Comparison of ENCODE assay signal across 16 mouse cellular contexts in genomic region chr11:62478931-62479330, GRCm38 (mm10). TPM values are rescaled to one million over a fixed set of nuclear protein-coding genes. Genes with fewer than 3 reads are reported as not detected.
DNase-seq lines count a peak whose midpoint lies in the region; ATAC-seq and TF ChIP-seq lines count a peak whose summit lies in the region.
"Had no signal": no experiment of that assay in that cellular context is flagged by ENCODE, and none has a peak within 500 bp of the region (broad histone marks: within the 10 kb centered on the region; RNA-seq: fewer than 3 reads in every experiment).

No protein-coding gene starts in this region.

- 70% methylated on average over 6 of the region's 6 CpGs for WGBS in intestine, postnatal 0 days
- 79% methylated on average over 6 of the region's 6 CpGs for WGBS in intestine, embryonic 16.5 days
- WGBS in neural tube, embryonic 13.5 days, result 78% methylated on average over 6 of the region's 6 CpGs

- H3K9me3 ChIP-seq in intestine, postnatal 0 days (ENCODE audit: control insufficient read depth), result no peaks in the 10 kb centered on the region
- H3K9me3 ChIP-seq in intestine, embryonic 16.5 days (ENCODE audit: control insufficient read depth, low read length), result no peaks in the 10 kb centered on the region
- H3K9me3 ChIP-seq in neural tube, embryonic 13.5 days, result no peaks in the 10 kb centered on the region
- H3K9me3 ChIP-seq: embryonic facial prominence, embryonic 15.5 days; forebrain, embryonic 12.5 days; intestine, embryonic 15.5 days; limb, embryonic 10.5 days; liver, embryonic 15.5 days had no signal

- H3K27me3 ChIP-seq in intestine, postnatal 0 days (replicated peaks; ENCODE audit: control insufficient read depth, insufficient read depth, low read length), result no peaks in the 10 kb centered on the region
- H3K27me3 ChIP-seq in intestine, embryonic 16.5 days (replicated peaks; ENCODE audit: control insufficient read depth, insufficient read depth, low read length), result no peaks in the 10 kb centered on the region
- H3K27me3 ChIP-seq in neural tube, embryonic 13.5 days, result no peaks in the 10 kb centered on the region
- H3K27me3 ChIP-seq: embryonic facial prominence, embryonic 15.5 days; forebrain, embryonic 12.5 days; intestine, embryonic 15.5 days; liver, embryonic 15.5 days had no signal

- no peak for TF ChIP-seq CTCF in gastrocnemius, adult 2 months (IDR thresholded peaks at IDR 0.05)
- TF ChIP-seq CTCF in intestine, postnatal 0 days (IDR thresholded peaks at IDR 0.05; ENCODE audit: low read depth), result no peak

- peak; percentile 24 for DNase-seq in gastrocnemius, adult 2 months
- no peak for DNase-seq in gastrocnemius, adult 18-20 months (ENCODE audit: low spot score)
- DNase-seq in neural tube, embryonic 10.5 days (ENCODE audit: extremely low spot score, low spot score), result no peak
- no peak for DNase-seq in left cerebral cortex, postnatal 36 days (ENCODE audit: low spot score in 2 of 2)
- DNase-seq: B cell, adult 2 months; cerebellum, adult 11-12 months; thymus, postnatal 36 days had no signal

- intact Hi-C loops in gastrocnemius, adult 2 months (cut with DNase I), result no loop called here
- intact Hi-C loops in left cerebral cortex, postnatal 36 days (cut with DNase I), result no loop called here

- no peaks in the 10 kb centered on the region for H3K36me3 ChIP-seq in intestine, postnatal 0 days (ENCODE audit: control insufficient read depth, insufficient read depth)
- H3K36me3 ChIP-seq in intestine, embryonic 16.5 days (ENCODE audit: control insufficient read depth, insufficient read depth, low read length), result no peaks in the 10 kb centered on the region
- no peaks in the 10 kb centered on the region for H3K36me3 ChIP-seq in neural tube, embryonic 13.5 days
- H3K36me3 ChIP-seq: embryonic facial prominence, embryonic 15.5 days; forebrain, embryonic 12.5 days; intestine, embryonic 15.5 days; limb, embryonic 10.5 days; liver, embryonic 15.5 days had no signal

- no peak overlapping the region for H3K9ac ChIP-seq in intestine, postnatal 0 days (ENCODE audit: low read depth, low read length)
- no peak overlapping the region for H3K9ac ChIP-seq in intestine, embryonic 16.5 days (ENCODE audit: low read depth, low read length)
- no peak overlapping the region for H3K9ac ChIP-seq in neural tube, embryonic 13.5 days
- H3K9ac ChIP-seq: embryonic facial prominence, embryonic 15.5 days; forebrain, embryonic 12.5 days; intestine, embryonic 15.5 days; liver, embryonic 15.5 days had no signal

- peak overlapping the region; percentile 24; the same call in 1 of the 2 replicates for H3K27ac ChIP-seq in gastrocnemius, adult 2 months
- H3K27ac ChIP-seq in intestine, postnatal 0 days (ENCODE audit: low read depth, low read length), result peak overlapping the region; percentile 66
- H3K27ac ChIP-seq in intestine, embryonic 16.5 days (ENCODE audit: low read length), result no peak overlapping the region
- peak overlapping the region; percentile 73 for H3K27ac ChIP-seq in neural tube, embryonic 13.5 days (replicated peaks)
- H3K27ac ChIP-seq: embryonic facial prominence, embryonic 15.5 days; forebrain, embryonic 12.5 days; intestine, embryonic 15.5 days; limb, embryonic 10.5 days; liver, embryonic 15.5 days had no signal

- H3K4me3 ChIP-seq in gastrocnemius, adult 2 months, result peak overlapping the region; percentile 1; the same call in 1 of the 2 replicates
- no peak overlapping the region for H3K4me3 ChIP-seq in intestine, postnatal 0 days (ENCODE audit: low read depth, low read length)
- H3K4me3 ChIP-seq in intestine, embryonic 16.5 days (ENCODE audit: low read length), result no peak overlapping the region
- no peak overlapping the region for H3K4me3 ChIP-seq in neural tube, embryonic 13.5 days
- H3K4me3 ChIP-seq: embryonic facial prominence, embryonic 15.5 days; forebrain, embryonic 12.5 days; intestine, embryonic 15.5 days; limb, embryonic 10.5 days; liver, embryonic 15.5 days had no signal

- no peaks in the 10 kb centered on the region for H3K4me1 ChIP-seq in intestine, postnatal 0 days (replicated peaks; ENCODE audit: control insufficient read depth, insufficient read depth, low read length)
- no peaks in the 10 kb centered on the region for H3K4me1 ChIP-seq in intestine, embryonic 16.5 days (ENCODE audit: control insufficient read depth, insufficient read depth, low read length)
- H3K4me1 ChIP-seq in neural tube, embryonic 13.5 days (replicated peaks), result peaks cover 7% of the 10 kb centered on the region; the same call in 1 of the 2 replicates
- H3K4me1 ChIP-seq: embryonic facial prominence, embryonic 15.5 days; forebrain, embryonic 12.5 days; intestine, embryonic 15.5 days; limb, embryonic 10.5 days; liver, embryonic 15.5 days had no signal

- H3K4me2 ChIP-seq in intestine, postnatal 0 days (replicated peaks; ENCODE audit: low read depth), result no peak overlapping the region
- no peak overlapping the region for H3K4me2 ChIP-seq in intestine, embryonic 16.5 days (ENCODE audit: low read depth, low read length)
- H3K4me2 ChIP-seq in neural tube, embryonic 13.5 days, result no peak overlapping the region
- H3K4me2 ChIP-seq: embryonic facial prominence, embryonic 15.5 days; forebrain, embryonic 12.5 days; intestine, embryonic 15.5 days; liver, embryonic 15.5 days had no signal

- no peak for ATAC-seq in intestine, postnatal 0 days
- no peak for ATAC-seq in intestine, embryonic 16.5 days
- ATAC-seq in neural tube, embryonic 13.5 days (ENCODE audit: low read depth), result no peak
- ATAC-seq: intestine, embryonic 15.5 days; midbrain, embryonic 16.5 days had no signal

RNA-seq across cellular contexts. Expression of gene Ncor1, which starts 20.6 kb away (rescaled TPM):
- total RNA-seq in gastrocnemius, adult 2 months (2021), result 100 to 1,000 TPM; 133 to 139 TPM
- total RNA-seq in gastrocnemius, adult 18-20 months (2021), result 100 to 1,000 TPM; 125 to 137 TPM
- 114 and 140 TPM in 2 replicates for polyA plus RNA-seq in intestine, postnatal 0 days (2015; fragmentation: Nextera tagmentation; extraction: Ambion mirVana)
- 40.2 and 42.0 TPM in 2 replicates for polyA plus RNA-seq in intestine, embryonic 16.5 days (2015; fragmentation: Nextera tagmentation; extraction: Ambion mirVana)
- 185 and 190 TPM in 2 replicates for polyA plus RNA-seq in neural tube, embryonic 13.5 days (2015; fragmentation: Nextera tagmentation; extraction: Ambion mirVana)
- total RNA-seq in left cerebral cortex, postnatal 36 days (2021), result 100 to 1,000 TPM; 237 to 292 TPM

RNA-seq across cellular contexts. Expression of gene Pigl, which starts 20.7 kb away (rescaled TPM):
- total RNA-seq in gastrocnemius, adult 2 months (2021), result 1 to 10 TPM; 2.2 to 2.6 TPM
- 1 to 10 TPM; 2.2 to 2.9 TPM for total RNA-seq in gastrocnemius, adult 18-20 months (2021)
- polyA plus RNA-seq in intestine, postnatal 0 days (2015; fragmentation: Nextera tagmentation; extraction: Ambion mirVana), result 8.3 and 8.9 TPM in 2 replicates
- 11.8 and 12.7 TPM in 2 replicates for polyA plus RNA-seq in intestine, embryonic 16.5 days (2015; fragmentation: Nextera tagmentation; extraction: Ambion mirVana)
- 7.7 and 9.5 TPM in 2 replicates for polyA plus RNA-seq in neural tube, embryonic 13.5 days (2015; fragmentation: Nextera tagmentation; extraction: Ambion mirVana)
- 1 to 10 TPM; 5.5 to 6.4 TPM for total RNA-seq in left cerebral cortex, postnatal 36 days (2021)
